Mouse (Mus musculus) telencephalon, adult 2 months (tissue): ENCODE results near the gene Chn2.
"Not testable (repeated sequence)": the region's sequence is repeated elsewhere in the genome, so short reads cannot be mapped to it uniquely, and the experiment has no call there.

Source experiments
- DNase-seq: peaks from one replicate; pipeline ENCODE4 v3.0.0-alpha.2; 2011; ENCODE audit warnings: low read depth, low spot score

The Chn2 gene

DNA sequence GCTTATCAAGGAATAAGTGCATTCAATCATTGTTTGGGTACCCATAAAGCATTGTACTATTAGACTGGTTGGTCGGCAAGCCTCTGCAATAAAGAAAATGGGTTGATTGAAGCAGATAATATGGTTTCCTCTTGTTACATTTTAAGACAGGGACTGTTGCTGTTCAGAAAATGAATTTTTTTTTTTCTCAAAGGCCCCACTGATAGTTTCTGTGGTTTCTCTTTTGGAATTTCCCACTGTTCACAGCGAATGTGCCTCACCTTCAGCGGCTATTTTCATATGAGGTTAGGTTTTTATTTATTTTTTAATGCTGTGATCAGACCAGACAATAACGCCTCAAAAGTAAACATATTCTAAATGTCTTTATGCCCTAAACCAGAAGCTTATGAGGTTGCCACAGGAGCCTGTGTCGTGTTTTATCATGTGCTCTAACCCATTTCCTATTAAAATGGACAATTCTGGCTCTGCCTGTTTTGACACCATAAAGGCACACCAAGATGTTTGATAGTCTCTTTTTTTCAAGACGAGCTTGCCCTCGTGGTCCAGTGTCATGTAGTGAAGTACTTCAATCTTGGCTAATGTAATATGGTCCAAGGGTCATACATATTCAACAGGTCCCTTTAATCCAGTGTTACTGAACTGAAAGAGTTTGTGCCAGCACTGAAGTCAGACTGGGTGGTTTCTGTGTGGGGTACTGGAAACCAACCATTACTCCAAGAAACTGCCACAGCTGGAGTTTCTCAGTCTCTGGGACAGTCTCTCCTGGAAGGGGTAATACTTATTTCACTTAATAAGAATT, 112.3 kb downstream of the Chn2 start:
- no peak for DNase-seq

DNA sequence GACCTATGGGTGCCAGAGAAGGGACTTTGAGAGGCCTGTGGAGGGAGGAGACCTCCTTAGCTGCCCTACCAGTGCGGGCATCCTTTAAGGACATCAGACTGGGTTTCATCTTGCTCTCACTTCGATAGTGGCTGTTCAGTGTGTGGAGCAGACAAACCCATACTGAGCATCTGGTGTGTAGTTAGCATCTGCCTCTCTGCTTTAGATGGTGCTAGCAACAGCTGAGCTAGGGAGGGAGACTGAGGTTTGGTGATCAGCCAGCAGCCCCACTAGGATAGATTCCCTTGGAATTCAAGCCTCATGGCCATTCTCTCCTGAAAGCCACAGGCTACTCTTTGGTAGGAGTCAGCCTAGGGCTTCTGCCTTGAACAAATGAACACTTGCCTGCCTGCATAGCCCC, 117.7 kb downstream of the Chn2 start:
- no peak for DNase-seq

DNA sequence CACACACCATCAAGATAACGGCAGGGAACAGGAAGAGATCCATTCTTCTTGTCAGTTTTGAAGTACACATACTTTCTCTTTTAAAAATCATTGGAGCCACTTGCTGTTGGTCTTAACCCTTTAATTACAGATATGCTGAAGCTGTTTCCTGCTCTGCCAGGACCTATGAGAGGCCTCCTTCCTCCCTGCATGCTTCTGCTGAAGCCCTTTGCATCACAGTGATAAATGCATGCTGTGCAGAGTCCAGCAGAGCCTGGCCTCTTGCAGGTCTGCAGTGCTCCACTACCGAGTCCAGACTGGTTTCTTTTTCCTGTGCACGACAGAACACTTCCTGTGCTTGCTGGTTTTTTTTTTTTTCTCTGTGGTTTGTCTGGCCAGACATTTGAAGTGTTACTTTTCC, 119.0 kb downstream of the Chn2 start:
- DNase-seq = no peak

DNA sequence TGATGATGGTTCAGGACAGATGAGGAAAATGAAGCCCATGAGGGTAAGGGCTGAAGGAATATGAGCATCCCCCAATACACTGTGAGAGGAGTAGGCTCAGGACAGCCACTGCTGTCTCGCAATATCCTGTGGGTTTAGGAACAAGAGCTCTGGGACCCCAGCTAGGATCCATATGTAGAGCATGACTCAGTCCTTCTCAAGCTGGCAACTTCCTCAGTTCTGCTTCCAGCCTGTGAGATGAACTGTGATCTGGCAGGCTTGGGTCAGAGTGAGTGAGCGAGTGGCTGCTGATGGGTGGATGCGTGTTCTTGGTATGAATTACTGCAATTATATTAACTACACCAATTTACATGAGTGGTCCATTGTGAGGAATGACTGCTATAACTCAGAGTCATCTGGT, 121.3 kb downstream of the Chn2 start:
- DNase-seq = no peak

DNA sequence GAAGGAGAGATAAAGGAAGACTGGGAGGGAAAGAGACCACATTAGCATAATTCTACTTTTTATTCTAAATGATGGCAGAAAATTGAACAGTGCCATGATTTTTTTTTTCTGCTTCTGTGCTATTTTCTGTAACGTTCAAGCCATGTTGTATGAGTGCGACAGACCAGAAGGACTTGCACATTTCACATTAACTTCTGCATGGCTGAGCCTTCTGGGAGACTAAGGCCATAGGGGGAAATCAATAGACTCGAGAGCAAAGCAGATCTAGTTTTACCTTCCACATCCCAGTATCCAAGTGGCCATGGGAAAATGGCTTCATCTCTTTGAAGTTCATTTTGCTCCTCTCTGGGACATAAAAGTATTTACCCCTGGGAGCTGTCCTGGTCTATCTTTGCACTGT, 121.9 kb downstream of the Chn2 start:
- no peak for DNase-seq

DNA sequence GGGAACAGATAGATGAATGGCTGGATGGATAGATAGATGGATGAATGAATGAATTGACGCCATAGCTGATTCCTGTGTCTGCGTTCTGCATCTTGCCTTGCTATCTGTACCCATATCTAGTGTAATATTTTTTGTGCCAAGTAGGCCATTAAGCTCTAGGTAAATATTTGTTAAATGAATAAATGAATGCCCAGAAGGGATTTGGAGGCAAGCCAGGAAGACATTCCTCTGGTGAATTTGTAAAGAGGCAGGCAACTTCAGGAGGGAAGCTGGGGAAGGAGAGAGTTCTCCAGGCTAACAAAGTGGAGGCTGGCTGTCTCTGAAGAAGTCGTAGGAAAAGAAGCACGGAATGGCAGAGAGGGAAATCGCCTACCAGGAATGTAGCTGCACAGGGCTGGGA, 123.0 kb downstream of the Chn2 start:
- DNase-seq = no peak

DNA sequence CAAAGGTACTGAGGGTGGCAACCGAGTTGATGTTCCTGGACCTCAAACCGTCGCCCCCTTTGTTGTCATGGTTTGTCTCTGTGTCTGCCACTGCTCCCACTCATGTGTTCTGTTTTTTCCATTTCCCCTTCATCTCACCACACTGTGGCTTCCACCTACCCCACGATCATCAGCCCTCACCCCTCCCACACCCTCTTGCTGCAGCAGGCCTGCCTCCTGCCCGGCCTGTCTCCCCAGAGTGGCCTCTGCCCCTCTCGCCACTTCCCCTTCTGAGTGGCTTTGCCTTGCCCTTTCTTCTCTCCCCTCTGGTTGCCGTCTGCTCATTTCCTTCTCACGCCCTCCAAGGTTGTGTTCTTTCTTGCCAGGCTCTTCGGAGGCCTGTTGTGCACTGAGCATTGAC, 123.4 kb downstream of the Chn2 start:
- no peak for DNase-seq

DNA sequence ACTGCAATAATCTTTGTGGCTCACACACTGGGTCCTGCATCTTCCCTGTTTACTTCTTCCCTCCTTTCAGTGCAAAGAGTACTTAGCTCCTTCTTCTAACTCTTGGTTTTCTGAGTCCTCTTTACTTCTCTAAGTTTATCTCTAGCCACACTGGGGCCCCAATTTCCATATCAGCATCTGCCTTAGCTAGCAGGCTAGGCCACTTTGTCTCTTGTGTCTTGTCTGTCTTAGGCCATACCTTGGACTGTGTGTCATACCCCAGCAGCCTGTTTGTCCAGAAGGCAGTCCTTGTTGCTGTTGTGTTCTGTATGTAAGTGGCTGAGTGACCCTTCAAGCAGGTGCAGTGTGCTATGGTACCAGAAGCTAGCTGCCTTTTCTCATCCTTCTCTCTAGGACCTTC, 124.3 kb downstream of the Chn2 start:
- no peak for DNase-seq

DNA sequence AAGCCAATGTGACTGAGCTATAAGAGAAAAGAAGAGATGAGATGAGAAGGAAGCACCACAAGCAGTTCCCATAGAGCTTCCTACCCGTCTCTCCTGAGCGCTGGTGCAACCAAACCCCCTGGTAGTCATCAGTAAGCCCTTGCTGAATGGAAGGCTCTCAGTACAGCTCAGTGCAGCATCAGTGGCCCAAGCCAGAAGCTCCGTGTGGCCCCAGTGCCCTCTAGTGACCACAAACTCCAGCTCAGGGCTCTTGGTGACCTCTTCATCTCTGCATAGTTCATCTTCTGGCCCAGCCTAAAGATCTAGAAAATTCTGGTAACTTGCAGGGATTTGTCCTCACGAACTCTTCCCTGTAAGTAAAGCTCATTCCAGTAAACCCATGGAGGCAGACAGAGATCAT, 125.4 kb downstream of the Chn2 start:
- no peak for DNase-seq

DNA sequence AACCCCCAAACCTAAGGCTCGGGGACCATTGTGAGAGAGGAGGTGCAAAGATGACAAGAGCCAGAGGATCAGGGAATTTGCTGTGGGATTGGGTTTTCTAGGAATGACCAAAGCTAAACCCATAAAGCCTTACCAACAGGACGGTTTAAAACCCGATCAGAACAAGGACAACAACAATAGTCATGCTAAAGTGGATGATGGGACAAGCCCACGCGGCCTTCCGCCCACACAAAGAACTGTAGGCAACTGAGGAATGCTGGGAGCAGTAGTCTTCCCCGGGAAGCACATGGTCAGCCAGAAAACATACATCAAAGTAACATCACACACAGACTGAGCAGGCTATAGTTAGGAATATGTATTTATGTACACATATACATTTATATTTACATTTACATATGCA, 125.9 kb downstream of the Chn2 start:
- no peak for DNase-seq

DNA sequence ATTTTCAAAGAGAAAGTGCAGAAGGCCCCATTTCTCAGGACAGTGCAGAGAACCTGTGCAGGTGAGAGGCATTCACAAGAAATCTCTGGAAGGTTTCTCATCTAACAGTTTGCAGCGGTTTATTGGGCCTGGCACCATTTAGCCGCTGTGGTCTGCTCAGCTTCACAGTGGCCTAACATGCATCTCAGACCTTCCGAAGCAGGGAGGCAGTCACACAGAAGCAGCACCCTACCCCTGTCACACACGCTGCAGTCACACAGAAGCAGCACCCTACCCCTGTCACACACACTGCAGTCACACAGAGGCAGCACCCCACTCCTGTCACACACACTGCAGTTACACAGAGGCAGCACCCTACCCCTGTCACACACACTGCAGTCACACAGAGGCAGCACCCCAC, 126.5 kb downstream of the Chn2 start:
- DNase-seq = no peak

DNA sequence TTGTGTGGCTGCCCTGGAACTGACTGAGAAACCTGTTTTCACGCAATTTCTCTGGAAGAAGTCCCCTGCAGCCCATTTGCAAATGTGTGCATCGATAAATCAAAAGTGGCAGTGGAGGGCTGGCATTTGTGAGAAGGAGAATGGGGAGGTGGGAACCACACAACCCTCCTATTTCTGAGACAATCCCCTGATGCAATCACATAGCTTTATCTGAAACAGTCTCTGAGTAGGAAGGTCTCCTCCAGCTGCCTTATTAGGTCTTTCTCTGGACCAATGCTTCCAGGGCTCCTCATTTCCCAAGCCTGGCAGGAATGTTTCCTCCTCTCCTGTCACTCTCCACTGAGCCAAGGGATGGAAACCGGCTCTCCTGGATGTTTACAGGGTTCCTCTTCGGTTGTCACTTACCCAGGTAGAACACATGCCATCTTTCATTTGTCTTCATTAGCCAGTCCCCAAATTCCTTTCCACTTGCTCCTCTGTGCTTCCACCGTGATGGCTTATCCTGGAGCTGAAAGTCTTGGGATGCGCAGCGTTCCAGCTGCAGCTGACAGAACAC, 127.7 kb downstream of the Chn2 start:
- no peak for DNase-seq

DNA sequence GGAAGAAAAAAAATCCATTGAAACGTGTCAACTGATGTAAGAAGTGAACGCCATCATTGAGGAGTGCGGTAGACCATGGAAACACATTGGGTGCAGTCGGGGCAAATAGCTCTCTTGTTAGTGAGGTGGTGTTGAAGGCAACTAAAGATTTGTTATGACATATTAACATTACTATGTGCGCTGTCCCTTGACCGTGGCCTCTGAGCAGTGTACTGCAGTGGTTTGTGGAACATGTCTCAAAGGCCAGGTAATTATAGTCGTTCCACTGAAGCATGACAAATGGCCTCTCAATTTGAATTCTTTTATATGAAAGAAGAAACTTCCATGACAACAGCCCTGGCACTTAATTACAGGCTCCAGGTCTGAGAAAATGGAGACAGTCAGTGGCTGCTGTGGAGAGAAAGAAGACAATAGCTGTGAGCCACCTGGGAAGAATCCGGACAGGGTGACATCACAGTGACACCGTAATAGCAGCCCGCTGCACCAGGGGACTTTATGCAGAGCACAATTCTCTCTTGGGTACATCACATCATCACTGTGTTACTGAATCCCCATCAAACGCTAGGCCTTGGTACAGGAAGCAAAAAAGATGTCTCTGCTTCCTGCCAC, 131.0 kb downstream of the Chn2 start:
- DNase-seq = no peak

DNA sequence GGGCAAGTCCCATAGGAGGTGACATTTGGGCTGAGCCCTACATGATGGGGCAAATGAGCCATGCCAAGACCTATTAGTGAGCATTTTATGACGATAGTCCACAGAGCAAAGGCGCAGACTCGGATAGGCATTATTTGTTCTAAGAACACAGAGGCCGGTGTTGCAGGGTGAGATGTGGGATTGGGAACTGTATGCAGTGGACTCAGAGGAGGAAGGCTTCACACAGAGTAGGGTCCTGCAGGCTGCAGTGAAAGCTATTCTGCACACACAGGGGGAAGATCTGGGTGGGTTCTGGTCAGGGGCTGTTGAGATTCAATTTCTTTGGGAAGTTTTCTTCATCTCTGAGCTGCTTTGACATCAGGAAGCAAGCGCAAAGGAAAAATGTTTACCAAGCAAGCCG, 132.0 kb downstream of the Chn2 start:
- no peak for DNase-seq

DNA sequence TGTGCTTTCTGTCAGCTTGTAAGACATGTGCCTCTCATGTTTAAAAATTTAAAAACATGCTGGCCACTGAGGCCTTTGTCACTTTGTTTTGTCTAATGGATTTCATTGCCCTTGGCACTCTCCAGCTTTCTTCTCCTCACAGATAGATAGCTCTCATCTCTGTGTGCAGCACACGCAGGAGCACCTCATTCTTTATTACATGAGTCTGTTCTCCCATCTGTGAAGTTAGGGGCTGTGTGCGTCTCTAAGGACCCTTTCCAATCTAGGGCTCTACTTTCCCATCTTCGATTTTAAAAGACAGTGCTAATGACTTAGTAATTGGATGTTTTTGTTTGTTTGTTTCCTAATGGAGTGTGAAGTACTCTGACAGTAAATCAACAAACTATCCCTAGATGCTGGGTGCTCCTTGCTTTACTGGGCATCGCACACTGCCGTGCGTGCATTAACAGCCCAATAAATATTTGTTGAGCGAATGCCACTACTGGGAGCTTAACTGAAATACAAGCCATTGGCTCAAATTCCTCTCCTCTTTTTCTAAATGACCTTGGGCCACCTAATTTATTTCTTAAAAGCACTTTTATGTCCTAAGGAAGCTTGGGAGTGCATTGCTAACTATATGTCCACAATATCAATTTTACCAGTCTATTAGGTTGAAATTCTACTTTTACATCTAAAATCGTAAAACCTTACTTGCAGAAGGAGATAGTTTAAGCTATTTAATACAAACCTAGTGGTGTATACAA, 136.3 kb downstream of the Chn2 start:
- DNase-seq = no peak

DNA sequence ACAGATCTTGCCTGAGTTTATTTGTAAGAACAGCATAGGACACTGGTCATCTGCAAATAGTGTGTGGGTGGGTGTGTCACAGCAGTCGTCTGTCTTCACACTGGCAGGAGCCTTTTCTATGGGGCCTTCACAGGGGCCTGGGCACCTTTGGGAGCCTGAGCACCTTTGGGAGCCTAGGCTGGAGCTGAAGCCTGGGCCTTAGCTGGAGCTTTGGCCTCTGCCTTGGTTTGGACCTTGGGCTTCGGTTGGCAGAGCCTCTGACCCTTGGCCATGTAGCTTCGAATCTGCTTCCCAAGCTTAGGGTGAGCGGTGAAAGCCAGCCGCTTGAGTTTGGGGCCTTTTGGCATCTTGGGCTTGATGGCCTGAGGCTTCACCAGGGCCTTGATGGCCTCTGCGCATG, 137.7 kb downstream of the Chn2 start:
- not testable (repeated sequence) for DNase-seq

DNA sequence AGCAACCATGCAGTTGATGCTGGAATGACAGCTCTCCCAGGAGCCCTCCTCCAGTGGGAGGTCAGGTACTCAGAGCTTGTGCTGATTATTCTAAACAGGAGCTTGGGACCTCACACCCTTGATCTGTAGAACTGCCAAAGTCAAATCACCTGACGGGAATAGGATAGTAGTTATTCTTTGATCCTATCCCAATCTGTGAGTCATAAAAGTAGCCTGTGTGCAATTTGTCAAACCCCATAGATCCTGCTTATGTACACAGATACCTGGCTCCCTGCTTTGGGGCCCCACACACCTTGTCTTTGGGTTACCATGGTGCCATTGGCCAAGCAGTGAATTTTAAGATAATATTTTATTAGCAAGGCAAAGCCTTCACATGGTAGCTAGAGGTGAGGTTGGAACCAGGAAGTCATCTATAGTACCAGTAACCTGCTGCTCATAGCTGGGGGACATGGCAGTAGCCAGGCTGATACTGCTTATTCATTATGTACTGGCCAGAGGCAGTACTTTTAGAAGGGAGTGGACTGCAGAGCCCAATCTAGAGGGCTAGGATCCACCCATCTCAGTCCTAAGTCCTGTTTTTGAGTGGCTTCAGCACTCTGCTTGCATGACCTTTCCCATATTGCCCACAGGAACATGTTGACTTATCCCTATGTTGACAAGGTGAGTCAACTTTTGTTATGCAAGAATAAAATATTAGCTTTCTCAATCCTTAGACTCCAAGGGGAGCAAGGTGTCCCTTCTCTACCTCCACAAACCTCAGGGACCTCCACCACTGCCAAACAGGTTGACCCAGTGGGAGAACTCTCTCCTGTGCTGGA, 139.9 kb downstream of the Chn2 start:
- no peak for DNase-seq

DNA sequence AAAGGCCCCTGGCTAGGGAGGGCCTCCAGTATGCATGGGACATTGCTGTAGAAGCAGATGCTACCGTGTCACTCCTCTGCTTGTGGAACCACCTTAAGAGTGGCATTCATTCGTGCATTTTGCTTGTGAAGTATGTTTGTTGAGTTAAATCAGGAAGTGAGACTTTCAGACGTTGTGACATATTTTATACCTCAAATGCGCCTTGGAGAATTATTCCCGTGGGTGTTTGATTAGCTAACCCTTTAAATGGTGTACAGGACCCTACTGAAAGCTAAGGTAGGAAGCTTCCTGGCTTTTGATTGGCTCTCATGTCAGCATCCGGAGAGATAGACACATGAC, 140.5 kb downstream of the Chn2 start:
- DNase-seq = no peak

DNA sequence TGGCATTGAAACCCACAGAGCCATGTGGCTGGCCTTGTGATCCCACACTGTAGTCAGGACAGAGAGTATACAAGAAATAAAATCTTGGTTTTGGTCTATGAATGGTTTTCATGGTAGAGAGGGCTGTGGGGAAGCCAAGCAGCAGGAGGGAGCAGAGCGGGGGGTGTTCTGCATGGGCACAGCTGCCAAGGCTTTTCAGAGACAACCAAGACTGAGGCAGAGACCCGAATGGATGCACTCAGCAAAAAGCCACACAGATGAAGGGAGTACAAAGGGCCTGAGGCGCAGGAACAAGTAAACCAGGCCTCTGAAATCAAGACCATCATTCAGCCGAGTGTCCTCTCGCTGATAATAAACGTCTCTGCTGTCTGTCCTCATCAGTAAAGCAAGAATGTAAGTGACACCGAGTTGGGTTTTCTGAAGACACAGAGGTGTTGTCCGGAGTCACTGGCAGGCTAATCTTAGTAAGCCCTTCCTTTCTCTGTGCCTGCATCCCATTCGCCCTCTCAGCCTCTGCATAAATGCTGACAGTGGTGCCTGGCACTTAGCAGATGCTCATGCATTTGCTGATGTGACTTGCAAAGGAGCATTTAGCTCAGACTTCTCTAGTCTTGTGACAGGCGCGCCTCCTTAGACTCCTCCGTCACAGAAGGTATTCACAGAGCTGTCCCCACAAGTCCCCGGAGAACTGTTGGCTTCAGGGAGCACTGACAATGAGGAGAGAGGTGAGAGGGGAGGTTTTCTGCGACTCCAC, 144.6 kb downstream of the Chn2 start:
- DNase-seq = peak; percentile 51

DNA sequence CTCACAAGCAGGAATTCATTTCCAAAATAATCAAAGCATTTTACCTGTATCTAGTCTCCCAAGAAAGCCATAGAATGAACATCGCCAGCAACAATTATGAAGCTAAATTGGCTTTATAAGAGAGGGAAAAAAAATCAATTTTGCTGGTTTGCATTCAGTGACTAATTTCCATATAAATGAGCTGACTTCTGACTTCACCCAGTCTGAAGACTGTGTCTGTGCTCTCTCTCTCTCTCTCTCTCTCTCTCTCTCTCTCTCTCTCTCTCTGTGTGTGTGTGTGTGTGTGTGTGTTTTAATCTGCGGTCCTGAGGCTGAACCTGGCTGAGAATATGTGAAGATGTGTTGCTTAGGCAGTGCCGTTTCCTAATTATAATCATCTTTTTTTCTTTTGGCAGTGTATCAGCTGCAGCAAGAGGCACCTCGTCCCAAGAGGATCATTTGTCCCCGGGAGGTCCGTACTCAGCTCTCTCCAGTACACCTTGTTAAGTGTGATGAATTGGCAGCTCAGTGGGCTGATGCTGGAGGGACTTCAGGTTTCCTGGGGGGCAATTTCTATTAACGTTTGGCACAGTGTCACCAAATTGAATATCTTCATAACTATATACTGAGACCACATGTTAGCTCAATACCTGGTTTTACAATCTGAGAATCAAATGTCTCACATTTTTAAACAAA, 154.4 kb downstream of the Chn2 start:
- DNase-seq = no peak
